Mouse (Mus musculus) kidney, adult 2 months (tissue): ENCODE results near the gene Ccdc194.

ENCODE experiments used
- CTCF ChIP-seq: fragments of 200-500 bp; conservative IDR thresholded peaks from 2 replicates; pipeline ENCODE4 v1.5.1; 2011; ENCODE audit warnings: low read depth, mild to moderate bottlenecking, control low read depth, low read length, moderate library complexity, mixed read lengths; ENCODE audit not compliant: insufficient read depth, insufficient read length
- POLR2A ChIP-seq: fragments of 200-500 bp; IDR thresholded peaks from one replicate; pipeline ENCODE4 v1.6.1; 2011; ENCODE audit warnings: low read depth, low read length, control low read depth

DNA sequence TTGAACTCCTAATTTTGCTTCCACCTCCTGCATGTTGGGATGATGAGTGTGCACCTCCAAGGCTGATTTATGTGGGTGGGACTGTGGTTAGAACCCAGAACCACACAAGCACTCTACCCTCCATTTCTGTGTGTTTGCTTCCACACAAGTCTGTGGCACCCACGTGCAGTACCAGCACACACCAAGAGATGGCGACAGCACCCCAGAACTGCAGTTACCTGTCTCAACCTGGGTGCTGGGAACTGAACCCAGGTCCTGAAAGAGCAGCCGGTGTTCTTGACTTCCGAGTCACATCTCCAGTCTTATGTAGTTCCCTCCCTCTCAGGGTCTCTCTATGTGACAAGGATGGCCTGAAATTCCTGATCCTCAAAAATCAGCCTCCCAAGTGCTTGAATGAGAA is 38.5 kb upstream of the Ccdc194 start:
- TF ChIP-seq POLR2A = no peak
- no peak; the same call in 1 of the 2 replicates for TF ChIP-seq CTCF
